In the genomic region with DNA sequence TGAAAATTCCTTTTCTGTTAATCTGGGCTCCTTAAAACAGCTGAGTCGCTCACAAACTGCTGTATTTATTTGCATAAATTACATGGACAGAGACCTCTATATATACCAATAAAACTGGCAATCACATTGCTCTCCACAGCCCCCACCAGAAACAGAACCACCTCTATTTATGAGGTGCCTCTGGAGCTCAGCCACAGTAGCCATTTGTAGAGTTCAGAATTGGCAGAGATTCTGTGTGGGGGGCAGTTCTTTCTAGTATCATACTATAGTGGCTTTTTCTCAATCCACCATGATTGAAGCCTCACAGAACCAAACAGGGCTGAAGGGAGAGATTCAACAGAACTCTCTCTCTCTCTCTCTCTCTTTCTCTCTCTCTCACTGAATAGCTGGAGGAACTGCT, we compare ENCODE assay signal across 21 mouse cellular contexts.
DNase-seq lines count a peak whose midpoint lies in the region; ATAC-seq and TF ChIP-seq lines count a peak whose summit lies in the region.
"Had no signal": no experiment of that assay in that cellular context is flagged by ENCODE, and none has a peak within 500 bp of the region (broad histone marks: within the 10 kb centered on the region; RNA-seq: fewer than 3 reads in every experiment).

No protein-coding gene starts in this region.

- H3K4me3 ChIP-seq in hindbrain, embryonic 15.5 days: no peak overlapping the region
- no peak overlapping the region for H3K4me3 ChIP-seq in hindbrain, embryonic 10.5 days
- no peak overlapping the region for H3K4me3 ChIP-seq in lung, embryonic 14.5 days (ENCODE audit: low read depth, low read length)
- no peak overlapping the region for H3K4me3 ChIP-seq in cortical plate, adult 2 months (ENCODE audit: insufficient read depth, low read length)
- H3K4me3 ChIP-seq: heart, embryonic 10.5 days; liver, embryonic 13.5 days; megakaryocyte, embryonic 14.5 days; midbrain, embryonic 15.5 days had no signal

- ATAC-seq in hindbrain, embryonic 15.5 days (ENCODE audit: low FRiP score, low read depth): peak; percentile 69; the same call in 1 of the 2 replicates
- peak; percentile 31; the same call in 1 of the 2 replicates for ATAC-seq in lung, embryonic 14.5 days (ENCODE audit: insufficient read depth)
- ATAC-seq: inflammation-experienced regulatory T-cells, adult 6 months; midbrain, embryonic 15.5 days had no signal

- H3K4me1 ChIP-seq in hindbrain, embryonic 15.5 days (replicated peaks): 0 out of 2 replicates have a peak, but pooled peaks cover 3% of the 10 kb centered on the region
- peaks cover 11% of the 10 kb centered on the region; the same call in 1 of the 2 replicates for H3K4me1 ChIP-seq in hindbrain, embryonic 10.5 days (replicated peaks)
- H3K4me1 ChIP-seq in lung, embryonic 14.5 days (ENCODE audit: insufficient read depth): no peaks in the 10 kb centered on the region
- peaks cover 11% of the 10 kb centered on the region for H3K4me1 ChIP-seq in cortical plate, adult 2 months (ENCODE audit: control insufficient read depth, insufficient read depth, low read length)
- H3K4me1 ChIP-seq: liver, embryonic 13.5 days; midbrain, embryonic 15.5 days had no signal

- H3K27ac ChIP-seq in hindbrain, embryonic 15.5 days (replicated peaks): no peak overlapping the region
- H3K27ac ChIP-seq in hindbrain, embryonic 10.5 days: no peak overlapping the region
- no peak overlapping the region for H3K27ac ChIP-seq in lung, embryonic 14.5 days (ENCODE audit: low read depth)
- peak overlapping the region; percentile 36; the same call in 1 of the 2 replicates for H3K27ac ChIP-seq in cortical plate, adult 2 months (ENCODE audit: insufficient read depth, low read length)
- H3K27ac ChIP-seq: heart, embryonic 10.5 days; kidney, postnatal 0 days; liver, embryonic 13.5 days; midbrain, embryonic 15.5 days had no signal

- DNase-seq in hindbrain, embryonic 10.5 days (ENCODE audit: low spot score): no peak
- DNase-seq in lung, embryonic 14.5 days: peak; percentile 41
- DNase-seq in lung, postnatal 10 days: no peak
- peak; percentile 62 for DNase-seq in brain, adult 2 months (ENCODE audit: low read depth, low spot score)
- DNase-seq in gastrocnemius, adult 18-20 months (ENCODE audit: low spot score): no peak
- DNase-seq: adrenal gland, adult 2 months; cerebellum, adult 11-12 months; gastrocnemius, postnatal 10 days; heart, postnatal 4 days; kidney, adult 18-20 months; liver, embryonic 13.5 days; lung, adult 2 months; lung, postnatal 36 days; thymus, postnatal 25 days had no signal

- no peaks in the 10 kb centered on the region for H3K27me3 ChIP-seq in hindbrain, embryonic 15.5 days
- no peaks in the 10 kb centered on the region for H3K27me3 ChIP-seq in hindbrain, embryonic 10.5 days (ENCODE audit: insufficient read depth, poor library complexity, severe bottlenecking)
- no peaks in the 10 kb centered on the region for H3K27me3 ChIP-seq in lung, embryonic 14.5 days (ENCODE audit: insufficient read depth, low read length)
- H3K27me3 ChIP-seq: liver, embryonic 13.5 days; megakaryocyte, embryonic 14.5 days; midbrain, embryonic 15.5 days had no signal

- TF ChIP-seq POLR2A in cortical plate, adult 2 months (IDR thresholded peaks at IDR 0.05; ENCODE audit: extremely low read depth, insufficient read depth, low read length): no peak

- H3K9ac ChIP-seq in hindbrain, embryonic 15.5 days: no peak overlapping the region
- H3K9ac ChIP-seq in lung, embryonic 14.5 days: no peak overlapping the region
- H3K9ac ChIP-seq: liver, embryonic 13.5 days; midbrain, embryonic 15.5 days had no signal

- no peak for TF ChIP-seq CTCF in lung, embryonic 14.5 days (IDR thresholded peaks at IDR 0.05; ENCODE audit: low read depth)
- no peak for TF ChIP-seq CTCF in cortical plate, adult 2 months (IDR thresholded peaks at IDR 0.05; ENCODE audit: extremely low read depth, insufficient read depth, low read length)

- no peaks in the 10 kb centered on the region for H3K36me3 ChIP-seq in hindbrain, embryonic 15.5 days
- no peaks in the 10 kb centered on the region for H3K36me3 ChIP-seq in hindbrain, embryonic 10.5 days
- no peaks in the 10 kb centered on the region for H3K36me3 ChIP-seq in lung, embryonic 14.5 days (ENCODE audit: insufficient read depth)
- H3K36me3 ChIP-seq: heart, embryonic 10.5 days; liver, embryonic 13.5 days; midbrain, embryonic 15.5 days had no signal

- 35% methylated on average over 1 of the region's 1 CpGs for WGBS in hindbrain, embryonic 15.5 days
- 73% methylated on average over 1 of the region's 1 CpGs for WGBS in hindbrain, embryonic 10.5 days
- WGBS in lung, embryonic 14.5 days: 65% methylated on average over 1 of the region's 1 CpGs

- H3K4me2 ChIP-seq in hindbrain, embryonic 15.5 days: no peak overlapping the region
- H3K4me2 ChIP-seq in lung, embryonic 14.5 days: no peak overlapping the region
- H3K4me2 ChIP-seq: liver, embryonic 13.5 days; midbrain, embryonic 15.5 days had no signal

- no peaks in the 10 kb centered on the region for H3K9me3 ChIP-seq in hindbrain, embryonic 15.5 days
- no peaks in the 10 kb centered on the region for H3K9me3 ChIP-seq in hindbrain, embryonic 10.5 days
- no peaks in the 10 kb centered on the region for H3K9me3 ChIP-seq in lung, embryonic 14.5 days (ENCODE audit: low read depth, low read length)
- H3K9me3 ChIP-seq: heart, embryonic 10.5 days; liver, embryonic 13.5 days; megakaryocyte, embryonic 14.5 days; midbrain, embryonic 15.5 days had no signal

Comparison
In these comparisons a context has a peak if more than half of its experiments do, and no peak if none do; other contexts are left out.
1. DNase-seq: peak in lung, embryonic 14.5 days (single experiment) and brain, adult 2 months (single experiment); none in hindbrain, embryonic 10.5 days (single experiment), lung, postnatal 10 days (single experiment) and gastrocnemius, adult 18-20 months (single experiment).